Mouse (Mus musculus): ENCODE results near the gene Auts2.

DNA sequence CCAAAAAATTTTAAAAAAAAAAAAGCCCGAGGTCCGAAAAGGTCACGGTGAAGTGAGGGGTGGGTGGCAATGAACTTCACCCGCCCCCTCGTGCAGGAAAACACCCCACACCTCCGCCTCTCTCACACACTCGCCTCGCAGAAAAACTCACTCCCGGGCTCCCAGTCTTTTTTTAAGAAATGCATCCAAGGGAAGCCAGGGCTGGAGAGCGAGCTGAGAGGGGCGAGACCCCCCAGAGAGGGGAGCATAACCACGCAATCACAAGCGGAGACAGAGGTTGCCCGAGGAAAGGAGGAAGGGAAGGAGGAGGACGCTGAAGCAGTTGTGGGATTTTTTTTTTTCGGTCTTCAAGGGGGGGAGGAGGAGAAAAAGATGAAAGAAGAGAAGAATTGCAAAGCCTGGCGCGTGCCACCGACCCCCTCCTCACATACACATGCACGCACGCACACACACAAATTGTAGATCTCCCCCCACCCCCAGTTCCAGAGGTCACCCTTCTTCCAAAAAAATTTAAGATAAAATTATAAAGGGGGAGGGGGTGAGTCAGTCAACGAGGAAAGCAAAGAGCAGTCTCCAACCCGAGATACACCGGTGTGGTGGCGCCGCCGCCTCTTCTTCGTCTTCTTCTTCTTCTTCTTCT, 643 bp downstream of the Auts2 start:
- TF ChIP-seq POLR2A (IDR thresholded peaks at IDR 0.05; ENCODE audit: borderline replicate concordance, insufficient read depth, low read length) (no peak), CTCF (IDR thresholded peaks at IDR 0.05; ENCODE audit: borderline replicate concordance, insufficient read depth, low read depth, low read length) (no peak)

All from cerebellum, adult 2 months (tissue).